Mouse (Mus musculus) embryonic facial prominence, embryonic 14.5 days (tissue): ENCODE data around the gene Kcnq1. TPM values are rescaled to one million over a fixed set of nuclear protein-coding genes. Genes with fewer than 3 reads are reported as not detected.
A peak's percentile ranks its signal among the peaks of the same experiment; 100 is the strongest.

Source experiments
- ATAC-seq: fragments of 200-750 bp; cut with Nextera tagmentation; 2 replicates; pipeline ENCODE4 v1.8.0; 2017; ENCODE audit warnings: low read depth, moderate number of reproducible peaks, moderate TSS enrichment
- DNase-seq: peaks from one replicate; pipeline ENCODE4 v3.0.0-alpha.2; 2015; ENCODE audit warnings: low spot score
- H3K27ac ChIP-seq: fragments of 300-500 bp; sonication (generic); replicated peaks from 2 replicates; pipeline ENCODE4 v1.5.1; 2014; ENCODE audit warnings: low read depth, mild to moderate bottlenecking, low read length, moderate library complexity
- H3K27me3 ChIP-seq: fragments of 300-500 bp; sonication (generic); replicated peaks from 2 replicates; pipeline ENCODE4 v1.6.1; 2014; ENCODE audit warnings: low read length; ENCODE audit not compliant: control insufficient read depth, insufficient read depth
- H3K36me3 ChIP-seq: fragments of 300-500 bp; sonication (generic); 2 replicates; pipeline ENCODE4 v1.6.1; 2014; ENCODE audit warnings: low read length, mixed read lengths; ENCODE audit not compliant: control insufficient read depth, insufficient read depth
- H3K4me1 ChIP-seq: fragments of 300-500 bp; sonication (generic); 2 replicates; pipeline ENCODE4 v1.6.1; 2014; ENCODE audit warnings: antibody characterized with exemption, low read length; ENCODE audit not compliant: control insufficient read depth, insufficient read depth
- H3K4me2 ChIP-seq: fragments of 300-500 bp; sonication (generic); 2 replicates; pipeline ENCODE4 v1.6.1; 2014; ENCODE audit warnings: low read depth, mild to moderate bottlenecking, low read length, moderate library complexity, mixed read lengths
- H3K4me3 ChIP-seq: fragments of 300-500 bp; sonication (generic); 2 replicates; pipeline ENCODE4 v1.5.1; 2014; ENCODE audit warnings: low read depth, mild to moderate bottlenecking, low read length
- H3K9ac ChIP-seq: fragments of 300-500 bp; sonication (generic); 2 replicates; pipeline ENCODE4 v1.6.1; 2014; ENCODE audit warnings: low read depth, mild to moderate bottlenecking, low read length, moderate library complexity, mixed read lengths
- H3K9me3 ChIP-seq: fragments of 300-500 bp; sonication (generic); 2 replicates; pipeline ENCODE4 v1.6.1; 2016; ENCODE audit warnings: low read length; ENCODE audit not compliant: control insufficient read depth
- WGBS: fragments of 180-500 bp; shearing (Covaris S2); extraction: QIAGEN DNeasy Blood & Tissue Kit; methylation state at CpG from one replicate; pipeline ENCODE4 v1.1.7; 2014; 5-methylcytosine and 5-hydroxymethylcytosine counted together
- polyA plus RNA-seq: library from polyadenylated mRNA; unstranded; fragments of >200 nt; fragmentation: Nextera tagmentation; extraction: Ambion mirVana; gene quantifications from 2 replicates; pipeline ENCODE4 v1.2.1, GENCODE M21; 2014

Gene Kcnq1
- polyA plus RNA-seq, 1 experiment from 2014 or later: 1.9 TPM

DNA sequence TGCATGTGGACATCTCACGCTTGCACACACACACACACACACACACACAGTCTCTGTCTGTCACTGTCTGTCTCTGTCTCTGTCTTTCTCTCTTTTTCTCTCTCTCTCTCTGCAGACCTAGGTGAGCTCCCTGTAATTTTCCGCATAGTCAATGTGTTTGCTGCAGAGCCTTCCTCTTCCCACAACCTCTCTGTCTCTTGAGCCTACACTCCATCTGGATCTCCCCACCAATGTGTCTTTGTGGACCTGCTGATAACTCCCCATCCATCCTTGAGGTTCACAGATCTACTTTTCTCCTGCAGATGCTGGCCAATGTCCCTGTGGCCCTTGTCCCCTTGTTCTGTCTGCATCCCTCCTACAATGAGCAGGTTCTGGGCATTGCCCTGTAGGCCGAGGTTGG is 194.5 kb downstream of the Kcnq1 start:
- no peak for ATAC-seq
- no peak for DNase-seq
- peaks cover 28% of the 10 kb centered on the region for H3K4me1 ChIP-seq
- peaks cover 12% of the 10 kb centered on the region for H3K9me3 ChIP-seq
- H3K27me3 ChIP-seq: no peaks in the 10 kb centered on the region
- H3K27ac ChIP-seq: peak overlapping the region; percentile 82
- WGBS: 78% methylated on average over 3 of the region's 3 CpGs
- H3K4me3 ChIP-seq: no peak overlapping the region
- H3K4me2 ChIP-seq: no peak overlapping the region
- H3K36me3 ChIP-seq: no peaks in the 10 kb centered on the region
- H3K9ac ChIP-seq: no peak overlapping the region

DNA sequence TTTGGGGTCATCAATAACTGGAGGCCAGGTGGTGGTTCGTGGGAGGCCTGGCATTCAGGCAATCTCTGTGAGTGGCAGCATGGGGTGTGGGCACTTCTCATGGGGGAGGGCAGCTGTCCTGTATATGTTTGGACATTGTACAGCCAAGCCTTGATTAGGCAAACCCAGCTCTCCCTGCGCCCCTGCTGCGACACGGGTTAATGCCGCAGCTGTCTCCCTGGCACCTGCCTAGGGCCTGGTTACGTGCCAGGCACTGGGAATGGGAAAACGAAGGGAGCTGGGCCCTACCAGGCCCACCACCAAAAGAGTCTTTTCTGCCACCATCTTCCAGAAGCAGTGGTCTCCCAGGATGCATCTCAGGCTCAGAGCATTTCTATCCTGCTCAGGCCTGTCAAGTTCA is 196.0 kb downstream of the Kcnq1 start:
- H3K36me3 ChIP-seq: no peaks in the 10 kb centered on the region
- whole genome bisulfite sequencing: 82% methylated on average over 3 of the region's 7 CpGs
- ATAC-seq (no peak), DNase-seq (peak; percentile 41)
- H3K9ac ChIP-seq: no peak overlapping the region
- H3K27ac ChIP-seq: no peak overlapping the region
- H3K9me3 ChIP-seq: no peaks in the 10 kb centered on the region
- no peak overlapping the region for H3K4me2 ChIP-seq
- no peaks in the 10 kb centered on the region for H3K27me3 ChIP-seq
- no peak overlapping the region for H3K4me3 ChIP-seq
- peaks cover 37% of the 10 kb centered on the region for H3K4me1 ChIP-seq

DNA sequence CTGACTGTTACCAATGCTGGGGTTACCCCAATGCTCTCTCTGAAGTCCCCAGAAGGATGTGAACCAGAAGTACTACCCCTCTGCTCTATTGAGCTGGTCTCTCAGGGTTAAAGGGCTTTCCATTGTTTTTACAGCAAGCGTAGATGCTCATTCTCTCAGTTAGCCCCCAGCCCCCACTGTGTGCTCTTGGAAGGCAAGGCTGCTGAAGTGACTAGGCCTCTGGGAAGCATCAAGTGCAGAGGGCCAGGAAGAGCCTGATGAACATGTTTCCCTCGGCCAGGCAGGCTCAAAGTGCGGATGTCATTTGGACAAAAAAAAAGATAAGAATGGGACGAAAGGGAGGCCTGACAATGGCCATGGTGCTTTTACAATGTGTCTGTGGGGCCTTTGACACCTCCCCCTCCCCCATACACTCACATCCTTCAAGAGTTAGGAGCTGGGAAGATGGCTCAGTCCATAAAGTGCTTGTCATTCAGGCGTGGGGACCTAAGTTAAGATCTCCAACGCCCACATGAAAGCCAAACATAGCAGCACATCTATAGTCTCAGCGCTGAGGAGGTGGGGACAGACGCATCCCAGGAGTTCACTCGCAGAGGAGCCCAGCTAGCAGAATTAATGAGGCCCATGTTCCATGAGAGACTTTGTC is 196.6 kb downstream of the Kcnq1 start:
- WGBS: 68% methylated on average over 9 of the region's 9 CpGs
- ATAC-seq: no peak
- Histone ChIP-seq H3K4me3 (no peak overlapping the region), H3K4me2 (no peak overlapping the region), H3K27ac (no peak overlapping the region), H3K9ac (no peak overlapping the region), H3K9me3 (no peaks in the 10 kb centered on the region), H3K36me3 (no peaks in the 10 kb centered on the region), H3K4me1 (peaks cover 37% of the 10 kb centered on the region), H3K27me3 (no peaks in the 10 kb centered on the region)
- no peak for DNase-seq

DNA sequence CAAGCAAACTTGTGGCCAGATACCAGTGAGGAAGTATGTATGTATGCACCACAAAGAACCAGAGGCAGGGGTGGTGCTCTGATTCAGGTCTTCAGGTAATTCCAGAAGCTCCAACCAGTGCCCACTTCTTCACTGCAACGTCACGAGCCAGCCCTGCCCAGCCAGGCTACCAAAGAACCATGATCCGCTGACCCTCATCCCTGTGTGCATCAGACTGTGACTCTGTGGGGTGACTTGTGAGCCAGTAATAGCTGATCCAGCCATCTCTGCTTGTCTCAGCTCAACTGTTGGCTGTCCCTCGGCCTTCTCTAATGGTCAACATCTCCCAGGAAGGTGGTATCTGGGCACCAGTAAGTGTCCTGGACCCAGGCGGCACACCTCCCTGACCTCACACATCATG is 197.4 kb downstream of the Kcnq1 start:
- H3K36me3 ChIP-seq: no peaks in the 10 kb centered on the region
- H3K9me3 ChIP-seq: no peaks in the 10 kb centered on the region
- ATAC-seq: no peak
- peaks cover 37% of the 10 kb centered on the region for H3K4me1 ChIP-seq
- WGBS: 94% methylated on average over 5 of the region's 5 CpGs
- no peak overlapping the region for H3K4me3 ChIP-seq
- H3K27me3 ChIP-seq: no peaks in the 10 kb centered on the region
- no peak overlapping the region for H3K27ac ChIP-seq
- H3K4me2 ChIP-seq: no peak overlapping the region
- H3K9ac ChIP-seq: no peak overlapping the region
- no peak for DNase-seq

DNA sequence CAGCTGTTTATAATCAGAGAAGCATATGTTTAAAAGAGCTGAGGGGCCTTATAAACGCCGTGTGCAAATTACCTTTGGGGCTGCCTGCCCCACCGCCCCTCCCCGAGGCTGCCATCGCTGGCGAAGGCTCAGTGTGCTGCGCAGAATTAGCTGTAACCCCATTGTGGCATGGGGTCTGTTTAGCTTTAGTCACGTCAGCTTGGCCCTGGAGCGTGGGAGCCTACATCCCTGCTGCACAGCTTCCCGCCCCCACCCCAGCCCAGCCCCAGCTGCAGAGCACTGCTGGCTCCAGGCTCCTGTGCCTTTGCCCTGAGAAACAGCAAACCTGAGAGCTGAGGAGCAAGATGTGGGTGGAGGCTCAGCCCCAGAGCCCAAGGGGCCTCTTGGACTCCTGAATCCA is 199.6 kb downstream of the Kcnq1 start:
- Histone ChIP-seq H3K9ac (no peak overlapping the region), H3K4me3 (no peak overlapping the region), H3K4me1 (peaks cover 38% of the 10 kb centered on the region), H3K27ac (peak overlapping the region; percentile 83), H3K4me2 (no peak overlapping the region), H3K27me3 (no peaks in the 10 kb centered on the region), H3K9me3 (no peaks in the 10 kb centered on the region), H3K36me3 (no peaks in the 10 kb centered on the region)
- ATAC-seq (peak; percentile 89), DNase-seq (peak; percentile 93)
- WGBS: 35% methylated on average over 9 of the region's 10 CpGs

DNA sequence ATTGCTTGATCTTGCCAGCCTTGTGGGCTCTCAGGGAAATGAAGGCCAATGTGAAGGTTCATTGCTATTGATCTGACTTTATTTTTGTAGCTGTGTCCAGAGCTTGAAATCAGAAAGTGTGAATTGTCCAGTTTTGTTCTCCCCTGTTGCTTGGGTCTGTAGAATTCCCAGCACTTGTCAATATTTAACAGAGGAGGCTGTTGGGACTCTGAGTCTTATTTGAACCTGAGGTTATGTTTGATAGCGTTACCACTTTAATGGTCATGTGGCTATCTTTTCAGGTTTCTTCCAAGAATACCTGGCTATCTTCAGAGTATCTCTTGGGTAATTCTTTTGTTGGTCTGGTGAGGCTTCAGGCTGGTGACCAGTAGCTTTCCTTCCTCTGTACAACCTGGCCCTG is 201.8 kb downstream of the Kcnq1 start:
- WGBS: 97% methylated on average over 1 of the region's 1 CpGs
- H3K4me2 ChIP-seq: no peak overlapping the region
- ATAC-seq (no peak), DNase-seq (no peak)
- H3K9ac ChIP-seq: no peak overlapping the region
- H3K4me1 ChIP-seq: peaks cover 41% of the 10 kb centered on the region
- H3K4me3 ChIP-seq: no peak overlapping the region
- H3K9me3 ChIP-seq: no peaks in the 10 kb centered on the region
- no peaks in the 10 kb centered on the region for H3K36me3 ChIP-seq
- H3K27me3 ChIP-seq: no peaks in the 10 kb centered on the region
- no peak overlapping the region for H3K27ac ChIP-seq

DNA sequence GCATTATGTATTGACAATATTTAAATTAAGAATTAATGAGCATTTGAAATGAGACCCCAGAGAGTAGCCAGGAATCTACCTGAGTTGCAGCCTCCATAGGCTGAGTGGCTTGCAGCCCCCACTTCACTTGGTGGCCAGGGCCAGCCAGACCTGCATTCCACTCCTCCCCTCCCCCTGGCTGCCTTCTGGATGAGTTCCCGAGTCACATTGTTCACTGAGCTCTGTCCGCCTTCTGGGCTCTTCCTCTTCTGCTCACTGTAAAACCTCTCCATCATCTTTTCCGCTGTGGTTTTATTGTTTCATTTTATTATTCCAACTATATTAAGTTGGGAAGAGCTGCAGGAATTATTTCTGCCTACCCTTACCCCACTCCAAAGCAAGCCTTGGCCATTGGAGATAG is 204.1 kb downstream of the Kcnq1 start:
- H3K36me3 ChIP-seq: no peaks in the 10 kb centered on the region
- no peaks in the 10 kb centered on the region for H3K9me3 ChIP-seq
- no peak overlapping the region for H3K9ac ChIP-seq
- H3K27ac ChIP-seq: peak overlapping the region; percentile 89
- no peaks in the 10 kb centered on the region for H3K27me3 ChIP-seq
- WGBS: 31% methylated on average over 3 of the region's 3 CpGs
- H3K4me1 ChIP-seq: peaks cover 48% of the 10 kb centered on the region
- ATAC-seq (no peak), DNase-seq (peak; percentile 43)
- 0 out of 2 replicates have a peak overlapping the region, but pooled peaks have one; percentile 5 for H3K4me2 ChIP-seq
- no peak overlapping the region for H3K4me3 ChIP-seq

DNA sequence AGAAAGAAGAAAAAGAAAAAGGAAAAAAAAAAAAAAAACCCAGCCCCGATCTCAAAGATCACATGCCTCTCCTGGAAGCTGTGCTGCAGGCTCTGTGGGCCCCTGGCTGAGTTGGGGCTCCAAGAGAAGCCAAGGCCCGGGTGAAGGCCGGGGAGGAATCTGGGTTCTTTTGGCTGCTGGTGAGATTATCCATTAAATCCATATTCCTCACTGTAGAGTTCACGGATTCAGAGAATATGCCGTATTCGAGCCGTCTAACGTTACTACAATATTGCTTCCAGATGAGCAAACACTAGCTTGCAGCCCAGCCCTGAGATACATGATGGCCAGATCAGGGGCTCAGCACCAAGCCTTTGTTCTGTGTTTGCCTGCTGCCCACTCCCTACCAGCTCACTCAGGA is 204.7 kb downstream of the Kcnq1 start:
- Histone ChIP-seq H3K27ac (peak overlapping the region; percentile 89), H3K4me3 (no peak overlapping the region), H3K9ac (no peak overlapping the region), H3K9me3 (no peaks in the 10 kb centered on the region), H3K4me2 (0 out of 2 replicates have a peak overlapping the region, but pooled peaks have one; percentile 5), H3K4me1 (peaks cover 43% of the 10 kb centered on the region), H3K27me3 (no peaks in the 10 kb centered on the region), H3K36me3 (no peaks in the 10 kb centered on the region)
- ATAC-seq (peak; percentile 76), DNase-seq (peak; percentile 91)
- 26% methylated on average over 8 of the region's 8 CpGs for WGBS

DNA sequence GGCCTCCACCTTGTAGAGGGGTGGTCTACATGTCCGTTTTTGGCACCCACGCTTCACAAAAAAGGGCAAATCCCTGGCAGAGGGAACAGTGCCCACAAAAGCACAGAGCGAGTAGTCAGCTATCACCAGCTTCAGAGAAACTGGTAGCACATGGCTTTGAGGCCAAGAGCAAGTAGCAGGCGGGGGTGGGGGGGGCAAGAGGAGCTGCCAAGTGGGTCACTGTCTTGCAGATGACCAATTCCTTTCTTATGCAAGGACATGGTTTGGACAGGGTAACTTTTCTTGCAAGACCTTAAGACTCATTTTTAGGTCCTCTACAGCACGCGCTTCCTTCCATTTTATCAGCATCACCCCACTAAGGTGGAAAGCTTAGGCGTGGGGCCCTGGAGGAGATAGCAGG is 205.3 kb downstream of the Kcnq1 start:
- H3K27me3 ChIP-seq: no peaks in the 10 kb centered on the region
- H3K9ac ChIP-seq: no peak overlapping the region
- no peak overlapping the region for H3K4me2 ChIP-seq
- no peaks in the 10 kb centered on the region for H3K9me3 ChIP-seq
- DNase-seq: no peak
- no peak for ATAC-seq
- no peak overlapping the region for H3K4me3 ChIP-seq
- 84% methylated on average over 7 of the region's 7 CpGs for WGBS
- H3K36me3 ChIP-seq: no peaks in the 10 kb centered on the region
- peaks cover 39% of the 10 kb centered on the region for H3K4me1 ChIP-seq
- H3K27ac ChIP-seq: peak overlapping the region; percentile 89
